Mouse (Mus musculus) E14TG2a.4 (cell line): ENCODE measurements around the gene Coa3.

Experiments
- CTCF ChIP-seq: conservative IDR thresholded peaks from 2 replicates; pipeline ENCODE4 v1.5.1; 2014; ENCODE audit warnings: low read length
- NANOG ChIP-seq: IDR thresholded peaks from 2 replicates; pipeline ENCODE4 v1.6.1; 2014; ENCODE audit warnings: borderline replicate concordance, low read length, mixed read lengths
- POU5F1 ChIP-seq: IDR thresholded peaks from 2 replicates; pipeline ENCODE4 v1.6.1; 2014; ENCODE audit warnings: low read length, borderline replicate concordance

- TF ChIP-seq CTCF (no peak), NANOG (no peak), POU5F1 (no peak)
These were observed 48.4 kb upstream of the Coa3 start for GRCm38 (mm10) chr11:101327311-101327710.
